Mouse (Mus musculus) kidney, adult 18-20 months (tissue): ENCODE measurements around the gene P3h3.
"Not testable (repeated sequence)": the region's sequence is repeated elsewhere in the genome, so short reads cannot be mapped to it uniquely, and the experiment has no call there.

ENCODE experiments used
- DNase-seq: peaks from one replicate; pipeline ENCODE4 v3.0.0; 2021

The P3h3 gene

GRCm38 (mm10) chr6:124829799-124830700 lies 27.5 kb downstream of the P3h3 start:
- DNase-seq: peak; percentile 92

- DNase-seq: peak; percentile 98
Observed at GRCm38 (mm10) chr6:124828868-124829798, 28.4 kb downstream of the P3h3 start, which contains the start of the genes Usp5 and Cdca3. Gene Usp5, minus strand, starts transcription at chr6:124829484. Gene Cdca3, plus strand, starts transcription at chr6:124829547.

- peak; percentile 49 for DNase-seq
Observed at GRCm38 (mm10) chr6:124828101-124828592, 29.4 kb downstream of the P3h3 start.

- no peak for DNase-seq
Observed at GRCm38 (mm10) chr6:124822049-124822448, 35.5 kb downstream of the P3h3 start.

- no peak for DNase-seq
Observed at GRCm38 (mm10) chr6:124820891-124821290, 36.7 kb downstream of the P3h3 start.

- no peak for DNase-seq
Observed at GRCm38 (mm10) chr6:124817971-124818370, 39.6 kb downstream of the P3h3 start.

- DNase-seq: no peak
Observed at GRCm38 (mm10) chr6:124817563-124817962, 40.0 kb downstream of the P3h3 start.

GRCm38 (mm10) chr6:124817125-124817524 lies 40.4 kb downstream of the P3h3 start:
- no peak for DNase-seq

GRCm38 (mm10) chr6:124816611-124817010 lies 40.9 kb downstream of the P3h3 start:
- no peak for DNase-seq

- DNase-seq: no peak
Observed at GRCm38 (mm10) chr6:124814858-124815774, 42.4 kb downstream of the P3h3 start.

GRCm38 (mm10) chr6:124814448-124814847 lies 43.1 kb downstream of the P3h3 start:
- no peak for DNase-seq

- peak; percentile 93 for DNase-seq
Observed at GRCm38 (mm10) chr6:124813933-124814332, 43.6 kb downstream of the P3h3 start, which contains the start of gene Tpi1. Gene Tpi1, minus strand, starts transcription at chr6:124814296.

GRCm38 (mm10) chr6:124813496-124813895 lies 44.1 kb downstream of the P3h3 start:
- peak; percentile 67 for DNase-seq

- no peak for DNase-seq
Observed at GRCm38 (mm10) chr6:124812848-124813247, 44.7 kb downstream of the P3h3 start.

GRCm38 (mm10) chr6:124811701-124812560 lies 45.6 kb downstream of the P3h3 start:
- DNase-seq: peak; percentile 29

GRCm38 (mm10) chr6:124811403-124811665 lies 46.2 kb downstream of the P3h3 start:
- no peak for DNase-seq

GRCm38 (mm10) chr6:124810566-124811402 lies 46.8 kb downstream of the P3h3 start:
- DNase-seq: not testable (repeated sequence)

GRCm38 (mm10) chr6:124809775-124810538 lies 47.6 kb downstream of the P3h3 start:
- DNase-seq: peak; percentile 28

GRCm38 (mm10) chr6:124809052-124809774 lies 48.3 kb downstream of the P3h3 start:
- peak; percentile 91 for DNase-seq
